Mouse (Mus musculus) liver, adult 2 months (tissue): Measurements from ENCODE around the gene Gm973. TPM values are rescaled to one million over a fixed set of nuclear protein-coding genes. Genes with fewer than 3 reads are reported as not detected.

Experiments used
- DNase-seq: peaks from one replicate; pipeline ENCODE4 v3.0.0-alpha.2; 2011; ENCODE audit warnings: low read depth, low spot score; ENCODE audit errors: extremely low read depth
- H3K27ac ChIP-seq: fragments of 200-500 bp; replicated peaks from 2 replicates; pipeline ENCODE4 v1.5.1; 2012; ENCODE audit warnings: low read depth, mild to moderate bottlenecking, control low read depth, inconsistent platforms, low read length; ENCODE audit not compliant: insufficient read depth
- H3K27me3 ChIP-seq: fragments of 200-500 bp; 2 replicates; pipeline ENCODE4 v1.6.1; 2012; ENCODE audit warnings: mild to moderate bottlenecking, moderate library complexity, low read length, inconsistent platforms; ENCODE audit not compliant: control insufficient read depth, insufficient read depth
- H3K36me3 ChIP-seq: fragments of 200-500 bp; 2 replicates; pipeline ENCODE4 v1.6.1; 2012; ENCODE audit warnings: low read length, inconsistent platforms; ENCODE audit not compliant: control insufficient read depth, insufficient read depth
- H3K4me1 ChIP-seq: fragments of 200-500 bp; 2 replicates; pipeline ENCODE4 v1.6.1; 2011; ENCODE audit warnings: low read length; ENCODE audit not compliant: control insufficient read depth, insufficient read depth
- H3K4me3 ChIP-seq: fragments of 200-500 bp; 2 replicates; pipeline ENCODE4 v1.5.1; 2011; ENCODE audit warnings: low read depth, mild to moderate bottlenecking, control low read depth, low read length, moderate library complexity; ENCODE audit not compliant: insufficient read depth
- H3K79me2 ChIP-seq: fragments of 200-500 bp; 2 replicates; pipeline ENCODE4 v1.6.1; 2012; ENCODE audit warnings: inconsistent platforms, mild to moderate bottlenecking, low read length, moderate library complexity; ENCODE audit not compliant: control insufficient read depth, insufficient read depth
- H3K9ac ChIP-seq: fragments of 200-500 bp; 2 replicates; pipeline ENCODE4 v1.6.1; 2012; ENCODE audit warnings: low read depth, mild to moderate bottlenecking, control low read depth, inconsistent platforms, low read length
- CTCF ChIP-seq: fragments of 200-500 bp; IDR thresholded peaks from 2 replicates; pipeline ENCODE4 v1.5.1; 2011; ENCODE audit warnings: low read depth, low read length, control low read depth
- POLR2A ChIP-seq: fragments of 200-500 bp; IDR thresholded peaks from 2 replicates; pipeline ENCODE4 v1.6.1; 2011; ENCODE audit warnings: low read length, control low read depth; ENCODE audit not compliant: insufficient read depth; ENCODE audit errors: extremely low read depth
- WGBS: fragments of 180-500 bp; shearing (Covaris S2); methylation state at CpG from one replicate; pipeline ENCODE4 v1.1.7; 2018; 5-methylcytosine and 5-hydroxymethylcytosine counted together
- polyA plus RNA-seq: library from polyadenylated mRNA; depleted of rRNA; stranded (reverse); fragments of >200 nt; gene quantifications from 2 replicates; pipeline ENCODE4 v1.2.3, GENCODE M21; 2012; rRNA removed
- total RNA-seq: library from RNA; depleted of rRNA; stranded (reverse); fragments of >200 nt; gene quantifications from 2 replicates; pipeline ENCODE4 v1.2.3, GENCODE M21; 2014; rRNA removed

Gene Gm973
- total RNA-seq: 0.27 TPM in 1 of 2 replicates, not detected in the other
- polyA plus RNA-seq: not detected in 2 replicates

DNA sequence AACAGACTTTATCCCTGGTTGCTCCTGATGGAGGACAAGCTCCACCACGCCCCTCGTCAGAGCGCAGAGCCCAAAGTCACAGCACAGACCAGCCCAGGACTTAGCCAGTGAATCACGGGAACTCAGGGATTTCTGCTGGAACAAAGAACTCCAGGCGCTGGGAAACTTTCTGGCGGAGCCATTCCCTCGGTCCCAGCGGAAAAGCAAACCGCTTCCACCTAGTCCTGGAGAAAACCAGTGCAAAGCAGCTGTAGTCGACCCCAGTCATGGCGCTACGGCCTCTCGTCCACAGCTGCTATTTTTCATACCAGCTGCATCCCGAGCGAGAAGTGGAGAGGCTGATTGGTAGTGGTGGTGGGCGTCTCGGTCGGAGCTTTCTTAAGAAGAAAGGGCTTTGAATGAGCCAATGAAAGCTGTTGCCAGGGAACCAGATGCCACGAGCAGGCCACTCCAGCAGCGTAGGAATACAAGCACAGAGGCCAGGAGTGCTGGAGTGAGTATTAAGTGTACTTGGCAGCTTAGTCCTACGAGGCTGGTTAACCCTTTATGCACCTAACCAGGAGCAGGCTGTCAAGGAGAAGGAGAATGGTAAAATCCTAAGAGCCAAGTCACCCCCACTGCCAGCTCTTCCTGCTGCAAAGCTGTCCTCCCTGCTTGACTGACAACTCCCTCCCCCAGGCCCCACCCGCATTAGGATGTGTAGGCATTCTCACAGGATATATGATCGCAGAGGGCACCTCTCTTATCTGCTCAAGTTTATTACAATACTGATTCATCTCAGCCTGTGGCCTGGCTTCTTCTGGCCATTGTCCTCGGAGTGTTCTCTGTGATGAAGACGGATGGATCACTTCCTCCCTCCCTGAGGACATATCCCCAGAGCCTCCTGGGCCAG, at the start of gene Gm973:
TSS of gene Gm973 (plus strand) at position 239 of the 892 bp plus-strand sequence.
- 57% methylated on average over 25 of the region's 25 CpGs for WGBS
- Histone ChIP-seq H3K79me2 (no peaks in the 10 kb centered on the region), H3K27me3 (no peaks in the 10 kb centered on the region), H3K4me3 (no peak within 1 kb of the TSS), H3K9ac (no peak within 1 kb of the TSS), H3K4me1 (no peaks in the 10 kb centered on the region), H3K36me3 (no peaks in the 10 kb centered on the region), H3K27ac (no peak within 1 kb of the TSS)
- no peak for TF ChIP-seq POLR2A
- TF ChIP-seq CTCF: no peak
- no peak for DNase-seq

DNA sequence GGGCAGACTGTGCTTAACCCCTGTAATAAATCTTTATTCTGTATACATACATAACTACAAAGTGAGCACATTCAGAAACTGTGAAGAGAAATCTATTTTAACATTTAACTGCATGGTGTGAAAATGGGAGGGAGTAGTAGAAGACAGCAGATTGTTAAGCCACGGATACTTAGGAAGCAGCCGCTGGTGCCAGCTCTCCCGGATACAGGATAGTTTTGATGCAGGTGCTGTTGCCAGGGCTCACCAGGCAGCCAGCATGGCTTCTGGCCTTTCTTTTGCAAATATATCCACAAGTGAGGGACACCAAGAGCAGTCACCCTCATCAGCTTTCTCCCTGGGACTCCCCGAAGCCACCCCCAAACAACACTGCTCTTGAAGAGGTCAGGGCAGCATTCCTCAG, 46.9 kb upstream of the Gm973 start:
- H3K27ac ChIP-seq: no peak overlapping the region
- H3K4me1 ChIP-seq: no peaks in the 10 kb centered on the region
- no peak for DNase-seq
- H3K79me2 ChIP-seq: no peaks in the 10 kb centered on the region
- no peaks in the 10 kb centered on the region for H3K27me3 ChIP-seq
- H3K4me3 ChIP-seq: no peak overlapping the region
- H3K9ac ChIP-seq: no peak overlapping the region
- WGBS: 83% methylated on average over 4 of the region's 4 CpGs
- TF ChIP-seq CTCF (no peak), POLR2A (no peak)
- H3K36me3 ChIP-seq: no peaks in the 10 kb centered on the region

DNA sequence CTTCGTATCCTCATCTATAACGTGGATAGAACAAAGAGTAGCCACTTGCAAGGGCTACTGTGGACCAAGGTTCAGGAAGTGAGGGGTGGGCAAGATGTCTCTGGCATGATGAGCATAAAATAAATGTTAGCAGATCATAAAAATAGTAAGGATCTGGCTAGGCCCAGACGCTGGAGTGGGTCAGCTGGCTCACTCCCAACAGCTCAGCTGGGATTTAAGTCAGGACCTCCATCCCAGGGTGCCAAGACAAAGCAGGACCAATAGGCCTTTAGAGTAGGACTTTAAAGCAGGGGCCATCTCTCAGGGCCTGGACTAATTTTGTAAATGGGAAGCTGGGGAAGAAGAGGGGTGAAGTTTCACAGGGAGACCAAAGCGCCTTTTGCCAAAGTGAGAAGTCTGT, 45.3 kb upstream of the Gm973 start:
- Histone ChIP-seq H3K9ac (no peak overlapping the region), H3K4me3 (no peak overlapping the region), H3K27me3 (no peaks in the 10 kb centered on the region), H3K4me1 (no peaks in the 10 kb centered on the region), H3K79me2 (no peaks in the 10 kb centered on the region), H3K36me3 (no peaks in the 10 kb centered on the region), H3K27ac (no peak overlapping the region)
- WGBS: 84% methylated on average over 4 of the region's 4 CpGs
- no peak for DNase-seq
- TF ChIP-seq POLR2A (no peak), CTCF (no peak)

DNA sequence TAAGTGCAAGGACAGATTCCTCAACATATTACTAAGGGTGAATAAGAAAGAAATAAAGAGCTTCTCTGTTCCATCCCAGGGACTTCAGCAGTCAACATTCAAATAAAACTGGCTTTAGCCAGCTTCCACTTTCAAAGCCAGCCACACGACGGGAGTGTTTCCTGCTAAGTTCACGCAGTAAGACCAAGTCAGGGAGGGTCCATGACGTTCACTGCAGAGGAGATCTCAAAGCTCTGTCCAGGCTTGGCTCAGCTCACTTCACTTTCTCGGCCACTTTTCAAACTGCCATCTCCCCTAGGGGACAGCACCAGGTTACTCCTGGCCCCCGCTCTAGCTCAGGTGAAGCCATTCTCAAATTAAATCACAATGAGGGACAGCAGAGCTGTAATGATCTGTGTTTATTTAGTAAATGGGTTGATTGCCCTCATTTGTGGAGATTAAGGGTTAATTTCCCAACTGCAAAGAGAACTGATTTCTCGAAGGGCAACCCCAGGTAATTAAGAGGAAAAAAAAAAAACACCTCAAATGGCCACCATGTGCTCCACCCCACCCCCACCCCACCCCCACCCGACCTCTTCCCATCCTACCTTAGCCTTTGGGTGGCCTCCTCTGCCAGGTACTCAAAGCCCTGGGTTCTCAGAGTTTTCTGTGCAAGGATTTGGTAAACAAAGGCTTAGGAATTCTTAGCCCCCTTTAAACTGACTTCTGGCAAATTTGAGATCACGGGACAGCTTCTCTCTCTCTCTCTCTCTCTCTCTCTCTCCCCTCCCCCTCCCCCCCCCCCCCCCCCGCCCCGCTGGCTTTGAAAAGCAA, 43.5 kb upstream of the Gm973 start:
- DNase-seq: no peak

DNA sequence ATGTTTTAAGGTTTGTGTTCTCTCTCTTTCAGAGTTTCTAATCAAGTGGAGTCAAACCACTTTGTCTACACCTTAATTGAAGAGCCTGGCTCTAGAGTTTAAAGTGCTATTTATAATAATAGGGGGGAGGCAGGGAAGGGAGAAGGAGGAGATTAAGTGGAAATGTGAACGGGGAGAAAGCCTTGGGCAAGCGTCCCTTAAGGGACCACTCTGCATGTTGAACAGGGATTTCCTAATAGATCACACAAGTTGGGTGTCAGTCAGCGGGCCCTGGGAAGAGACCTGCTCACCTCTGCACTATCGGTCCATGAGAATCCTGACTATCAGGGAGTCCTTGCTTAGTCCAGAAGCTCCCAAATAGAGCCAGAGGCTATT, 42.9 kb upstream of the Gm973 start:
- DNase-seq: no peak
- no peak overlapping the region for H3K4me3 ChIP-seq
- H3K36me3 ChIP-seq: no peaks in the 10 kb centered on the region
- TF ChIP-seq POLR2A (no peak), CTCF (no peak)
- H3K79me2 ChIP-seq: no peaks in the 10 kb centered on the region
- H3K9ac ChIP-seq: no peak overlapping the region
- H3K27me3 ChIP-seq: no peaks in the 10 kb centered on the region
- H3K27ac ChIP-seq: no peak overlapping the region
- H3K4me1 ChIP-seq: no peaks in the 10 kb centered on the region
- WGBS: 59% methylated on average over 4 of the region's 4 CpGs

More for the DNA sequence above, 43.5 kb upstream of the Gm973 start:
- WGBS: 47% methylated on average over 10 of the region's 11 CpGs
- Histone ChIP-seq H3K36me3 (no peaks in the 10 kb centered on the region), H3K4me3 (no peak overlapping the region), H3K9ac (no peak overlapping the region), H3K79me2 (no peaks in the 10 kb centered on the region), H3K4me1 (no peaks in the 10 kb centered on the region), H3K27ac (no peak overlapping the region), H3K27me3 (no peaks in the 10 kb centered on the region)
- TF ChIP-seq POLR2A: no peak
- no peak for TF ChIP-seq CTCF
